Mouse (Mus musculus) liver, embryonic 16.5 days (tissue): ENCODE data around the gene Rgr. TPM values are rescaled to one million over a fixed set of nuclear protein-coding genes. Genes with fewer than 3 reads are reported as not detected.
"Not testable (repeated sequence)": the region's sequence is repeated elsewhere in the genome, so short reads cannot be mapped to it uniquely, and the experiment has no call there.

Experiments
- ATAC-seq: fragments of 200-750 bp; cut with Nextera tagmentation; 2 replicates; pipeline ENCODE4 v1.8.0; 2017; ENCODE audit warnings: low read depth, mild to moderate bottlenecking, moderate number of reproducible peaks, moderate library complexity
- H3K27ac ChIP-seq: fragments of 300-500 bp; sonication (generic); 2 replicates; pipeline ENCODE4 v1.5.1; 2014; ENCODE audit warnings: mild to moderate bottlenecking, low read length
- H3K27me3 ChIP-seq: fragments of 300-500 bp; sonication (generic); 2 replicates; pipeline ENCODE4 v1.6.1; 2014; ENCODE audit warnings: low read depth, low read length, mixed read lengths; ENCODE audit not compliant: control insufficient read depth, insufficient read depth
- H3K36me3 ChIP-seq: fragments of 300-500 bp; sonication (generic); 2 replicates; pipeline ENCODE4 v1.6.1; 2014; ENCODE audit warnings: mild to moderate bottlenecking; ENCODE audit not compliant: control insufficient read depth, insufficient read depth
- H3K4me1 ChIP-seq: fragments of 300-500 bp; sonication (generic); 2 replicates; pipeline ENCODE4 v1.6.1; 2014; ENCODE audit warnings: low read depth, low read length, mixed read lengths; ENCODE audit not compliant: control insufficient read depth
- H3K4me2 ChIP-seq: fragments of 300-500 bp; sonication (generic); 2 replicates; pipeline ENCODE4 v1.6.1; 2014; ENCODE audit warnings: low read depth, low read length, mixed read lengths
- H3K4me3 ChIP-seq: fragments of 300-500 bp; sonication (generic); 2 replicates; pipeline ENCODE4 v1.5.1; 2014; ENCODE audit warnings: low read depth, mild to moderate bottlenecking, low read length
- H3K9ac ChIP-seq: fragments of 300-500 bp; sonication (generic); 2 replicates; pipeline ENCODE4 v1.6.1; 2014; ENCODE audit warnings: low read depth, low read length
- H3K9me3 ChIP-seq: fragments of 300-500 bp; sonication (generic); replicated peaks from 2 replicates; pipeline ENCODE4 v1.6.1; 2016; ENCODE audit warnings: low read length; ENCODE audit not compliant: control insufficient read depth
- WGBS: fragments of 180-500 bp; shearing (Covaris S2); extraction: QIAGEN DNeasy Blood & Tissue Kit; methylation state at CpG from one replicate; pipeline ENCODE4 v1.1.7; 2014; ENCODE audit not compliant: insufficient replicate concordance; 5-methylcytosine and 5-hydroxymethylcytosine counted together
- polyA plus RNA-seq: library from polyadenylated mRNA; unstranded; fragments of >200 nt; fragmentation: Nextera tagmentation; extraction: Ambion mirVana; gene quantifications from 2 replicates; pipeline ENCODE4 v1.2.1, GENCODE M21; 2015

The Rgr gene
- polyA plus RNA-seq, 1 experiment from 2014 or later: not detected

- Histone ChIP-seq H3K9me3 (no peaks in the 10 kb centered on the region), H3K4me1 (no peaks in the 10 kb centered on the region), H3K27me3 (no peaks in the 10 kb centered on the region), H3K27ac (no peak overlapping the region), H3K36me3 (no peaks in the 10 kb centered on the region), H3K4me3 (no peak overlapping the region), H3K9ac (no peak overlapping the region), H3K4me2 (no peak overlapping the region)
- 75% methylated on average over 2 of the region's 2 CpGs for WGBS
- no peak for ATAC-seq
Measured at GRCm38 (mm10) chr14:37009686-37010085, 39.1 kb downstream of the Rgr start.

DNA sequence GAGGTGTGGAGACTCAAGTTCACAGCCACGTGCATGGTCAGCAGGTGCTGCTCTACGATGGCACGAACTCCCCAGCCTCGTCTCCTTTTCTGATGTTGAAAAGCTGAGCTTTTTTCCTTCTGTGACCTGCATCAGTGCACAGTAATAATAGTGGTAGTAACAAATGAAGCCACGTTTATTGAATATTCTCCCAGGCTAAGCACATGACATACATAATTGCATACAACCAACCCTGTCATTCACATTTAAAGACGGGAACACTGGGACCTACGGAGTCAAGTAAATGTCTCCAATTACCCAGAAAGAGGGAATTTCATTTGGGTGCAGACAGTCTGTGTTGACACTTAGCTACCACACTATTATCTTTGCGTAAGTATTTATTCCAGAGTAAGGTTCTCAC is 42.3 kb downstream of the Rgr start:
- H3K4me3 ChIP-seq: no peak overlapping the region
- H3K36me3 ChIP-seq: no peaks in the 10 kb centered on the region
- H3K27ac ChIP-seq: no peak overlapping the region
- ATAC-seq: no peak
- H3K27me3 ChIP-seq: no peaks in the 10 kb centered on the region
- no peak overlapping the region for H3K4me2 ChIP-seq
- 65% methylated on average over 8 of the region's 8 CpGs for WGBS
- no peaks in the 10 kb centered on the region for H3K9me3 ChIP-seq
- no peak overlapping the region for H3K9ac ChIP-seq
- no peaks in the 10 kb centered on the region for H3K4me1 ChIP-seq

DNA sequence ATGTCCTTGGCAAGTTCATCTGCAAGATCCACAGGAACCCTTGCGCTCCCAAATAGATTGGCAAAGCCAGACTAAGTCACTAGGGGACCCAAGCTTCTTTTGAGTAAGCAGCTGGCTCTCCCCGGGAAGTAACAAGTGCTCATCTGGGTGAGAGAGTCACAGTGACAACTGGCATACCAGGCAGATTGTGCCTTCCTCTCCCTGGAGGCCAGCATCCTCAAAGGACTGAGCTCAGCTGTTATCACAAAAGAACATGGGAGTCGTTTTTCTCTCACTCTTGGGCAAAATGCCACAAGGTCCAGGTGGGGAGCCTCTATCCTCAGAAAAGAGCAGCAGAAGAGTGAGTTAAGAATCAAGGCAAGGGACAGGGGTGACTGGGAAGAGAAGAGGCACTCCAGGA is 42.9 kb downstream of the Rgr start:
- H3K36me3 ChIP-seq: no peaks in the 10 kb centered on the region
- 25% methylated on average over 3 of the region's 3 CpGs for WGBS
- no peak overlapping the region for H3K27ac ChIP-seq
- H3K4me1 ChIP-seq: no peaks in the 10 kb centered on the region
- H3K4me3 ChIP-seq: no peak overlapping the region
- H3K9me3 ChIP-seq: no peaks in the 10 kb centered on the region
- no peaks in the 10 kb centered on the region for H3K27me3 ChIP-seq
- H3K4me2 ChIP-seq: no peak overlapping the region
- ATAC-seq: no peak
- H3K9ac ChIP-seq: no peak overlapping the region

DNA sequence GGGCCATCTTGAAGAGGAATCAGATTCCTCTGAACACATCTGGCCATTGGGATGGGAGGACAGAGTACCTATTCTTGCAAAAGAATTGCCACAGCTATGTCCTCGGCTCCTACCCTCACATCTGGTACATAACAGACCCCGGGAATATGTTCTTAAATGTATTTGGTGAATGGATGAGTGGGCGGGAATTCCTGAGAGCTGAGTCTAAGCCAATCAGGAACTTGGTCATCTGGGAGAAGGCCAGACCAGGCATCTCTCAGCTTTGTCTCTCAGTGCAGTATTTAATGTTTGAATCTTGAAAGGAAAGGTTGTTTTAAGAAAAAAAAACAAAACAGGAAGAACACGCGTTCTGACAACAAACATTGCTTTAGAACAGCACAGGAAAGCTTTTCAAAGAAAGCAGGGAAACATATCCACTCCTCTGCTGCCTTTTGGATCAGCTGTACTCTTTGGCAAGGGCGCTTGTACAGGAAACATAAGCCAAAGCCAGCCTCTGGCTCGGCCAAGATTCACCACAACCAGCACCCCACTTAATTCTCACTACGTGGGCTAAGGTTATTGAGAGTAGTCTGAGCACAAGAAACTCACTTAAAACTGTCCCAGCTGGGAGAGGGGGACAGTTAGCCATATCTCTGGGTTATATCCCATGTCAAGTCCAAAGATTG is 45.2 kb downstream of the Rgr start:
- ATAC-seq: no peak
- H3K4me2 ChIP-seq: no peak overlapping the region
- no peak overlapping the region for H3K27ac ChIP-seq
- no peaks in the 10 kb centered on the region for H3K36me3 ChIP-seq
- 53% methylated on average over 8 of the region's 8 CpGs for WGBS
- no peak overlapping the region for H3K4me3 ChIP-seq
- H3K4me1 ChIP-seq: no peaks in the 10 kb centered on the region
- no peaks in the 10 kb centered on the region for H3K9me3 ChIP-seq
- no peak overlapping the region for H3K9ac ChIP-seq
- no peaks in the 10 kb centered on the region for H3K27me3 ChIP-seq

DNA sequence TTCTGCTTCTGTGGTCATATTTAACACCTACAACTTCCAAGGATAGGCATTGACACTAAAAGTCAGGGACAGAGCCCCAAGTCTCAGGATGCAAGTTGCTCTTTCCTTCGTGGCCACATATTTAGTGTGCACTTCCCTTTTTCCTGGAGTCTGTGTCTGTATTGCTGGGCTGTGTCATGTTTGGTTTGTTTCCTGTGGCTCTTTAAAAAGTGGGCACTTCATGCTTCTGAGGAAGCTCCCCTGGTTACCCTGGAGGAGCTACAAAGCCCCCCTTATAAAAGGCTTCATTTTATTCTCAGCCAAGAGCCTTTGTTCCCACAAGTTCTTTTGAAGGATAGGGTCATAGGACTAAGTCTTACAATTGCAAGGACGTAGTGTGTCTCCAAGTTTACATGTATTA is 45.9 kb downstream of the Rgr start:
- H3K4me1 ChIP-seq: no peaks in the 10 kb centered on the region
- H3K36me3 ChIP-seq: no peaks in the 10 kb centered on the region
- no peak overlapping the region for H3K27ac ChIP-seq
- no peak for ATAC-seq
- H3K27me3 ChIP-seq: no peaks in the 10 kb centered on the region
- H3K4me3 ChIP-seq: no peak overlapping the region
- 29% methylated on average over 2 of the region's 2 CpGs for WGBS
- H3K9me3 ChIP-seq: no peaks in the 10 kb centered on the region
- no peak overlapping the region for H3K4me2 ChIP-seq
- no peak overlapping the region for H3K9ac ChIP-seq

- H3K4me3 ChIP-seq, H3K9me3 ChIP-seq, H3K27me3 ChIP-seq, H3K4me2 ChIP-seq, ATAC-seq, H3K4me1 ChIP-seq, H3K36me3 ChIP-seq, H3K9ac ChIP-seq, H3K27ac ChIP-seq: not testable (repeated sequence)
- WGBS: 61% methylated on average over 6 of the region's 6 CpGs
Measured at GRCm38 (mm10) chr14:37000780-37001179, 48.0 kb downstream of the Rgr start.

- Histone ChIP-seq H3K4me3 (no peak overlapping the region), H3K36me3 (no peaks in the 10 kb centered on the region), H3K27me3 (no peaks in the 10 kb centered on the region), H3K4me2 (no peak overlapping the region), H3K9me3 (no peaks in the 10 kb centered on the region), H3K4me1 (no peaks in the 10 kb centered on the region), H3K9ac (no peak overlapping the region), H3K27ac (no peak overlapping the region)
- peak; percentile 67; the same call in 1 of the 2 replicates for ATAC-seq
Measured at GRCm38 (mm10) chr14:36989784-36990183, 59.0 kb downstream of the Rgr start.

DNA sequence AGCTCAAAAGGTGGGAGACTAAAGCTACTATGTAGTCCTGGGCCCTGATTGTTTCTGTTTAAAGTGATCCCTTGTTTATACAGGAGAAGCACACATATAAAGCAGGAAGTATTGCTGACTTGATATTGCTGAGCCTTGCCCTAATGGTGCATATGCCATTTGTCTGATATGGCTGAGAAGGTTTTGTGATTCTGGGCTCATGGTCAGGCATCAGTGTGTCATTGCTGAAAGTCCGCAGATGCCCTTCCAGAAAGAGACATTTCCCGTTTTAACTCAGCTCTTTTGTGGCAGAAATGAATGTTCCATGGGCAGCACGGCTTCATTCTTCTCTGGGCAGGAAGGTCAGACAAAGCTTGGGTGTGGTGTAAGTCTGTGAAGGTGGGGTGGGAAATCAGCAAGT is 63.1 kb downstream of the Rgr start:
- H3K27ac ChIP-seq: no peak overlapping the region
- no peaks in the 10 kb centered on the region for H3K36me3 ChIP-seq
- ATAC-seq: no peak
- no peak overlapping the region for H3K4me3 ChIP-seq
- H3K4me1 ChIP-seq: no peaks in the 10 kb centered on the region
- H3K4me2 ChIP-seq: no peak overlapping the region
- WGBS: 60% methylated on average over 3 of the region's 3 CpGs
- H3K27me3 ChIP-seq: no peaks in the 10 kb centered on the region
- H3K9me3 ChIP-seq: no peaks in the 10 kb centered on the region
- no peak overlapping the region for H3K9ac ChIP-seq
